Mouse (Mus musculus) heart, postnatal 14 days (tissue): ENCODE measurements around the gene Elp4. TPM values are rescaled to one million over a fixed set of nuclear protein-coding genes. Genes with fewer than 3 reads are reported as not detected.

ENCODE experiments used
- DNase-seq, 2 experiments: peaks; one replicate each; pipeline ENCODE4 v3.0.0; 2021 to 2022
- intact Hi-C: fragments of 180-260 bp; cut with DNase I; formaldehyde crosslinking; loops from one replicate; pipeline ENCODE4 v1.15.1; 2025
- total RNA-seq, 2 experiments: library from RNA; stranded (reverse); gene quantifications; 2 replicates each; pipeline ENCODE4 v1.2.3; 2021

The Elp4 gene
- total RNA-seq, 2 experiments from 2014 or later = 12.3 to 12.4 TPM

DNA sequence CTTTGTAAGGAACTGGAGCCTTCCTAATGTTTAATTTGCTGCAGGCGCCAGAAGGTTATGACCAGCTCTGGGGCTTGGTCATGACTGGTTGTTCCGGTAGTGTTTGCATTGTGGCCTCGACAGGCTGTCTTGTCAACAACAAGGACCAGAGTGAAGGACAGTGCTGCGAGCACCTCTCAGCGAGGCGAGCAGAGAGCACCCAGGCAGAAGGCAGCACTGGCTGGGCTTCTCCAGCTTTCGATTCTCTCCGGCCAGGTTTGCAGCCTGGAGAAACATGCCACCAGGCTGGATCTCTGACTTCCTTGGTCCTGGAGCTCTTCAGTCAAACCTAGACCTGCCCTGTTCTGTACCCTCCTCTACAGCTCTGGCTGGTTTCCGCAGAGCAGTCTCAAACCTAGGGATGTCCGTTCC lies 241.3 kb downstream of the Elp4 start:
- intact Hi-C loops = no loop called here
- no peak for DNase-seq

GRCm38 (mm10) chr2:105662606-105663005 lies 241.8 kb downstream of the Elp4 start:
- DNase-seq = no peak
- intact Hi-C loops = no loop called here

DNA sequence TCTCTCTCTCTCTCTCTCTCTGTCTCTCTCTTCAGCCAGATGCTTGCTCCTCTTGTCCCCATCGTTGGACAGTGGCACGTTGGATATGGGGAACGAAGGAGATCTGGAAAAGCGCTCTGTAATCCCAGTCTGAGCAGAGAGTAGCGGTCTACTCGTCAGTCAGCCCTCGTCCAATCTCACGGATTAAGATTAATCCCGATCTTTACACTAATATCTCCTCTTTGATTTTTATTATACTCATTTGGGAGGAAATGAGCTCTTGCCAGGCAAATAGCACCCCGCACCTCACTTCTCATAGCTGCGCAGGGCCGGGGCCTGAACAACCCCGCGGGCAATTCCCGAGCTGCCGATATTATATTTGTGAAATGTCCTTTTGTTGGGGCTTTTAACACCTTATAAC lies 242.2 kb downstream of the Elp4 start:
- no peak for DNase-seq
- intact Hi-C loops = no loop called here

GRCm38 (mm10) chr2:105661623-105662066 lies 242.7 kb downstream of the Elp4 start:
- intact Hi-C loops = no loop called here
- DNase-seq = no peak

DNA sequence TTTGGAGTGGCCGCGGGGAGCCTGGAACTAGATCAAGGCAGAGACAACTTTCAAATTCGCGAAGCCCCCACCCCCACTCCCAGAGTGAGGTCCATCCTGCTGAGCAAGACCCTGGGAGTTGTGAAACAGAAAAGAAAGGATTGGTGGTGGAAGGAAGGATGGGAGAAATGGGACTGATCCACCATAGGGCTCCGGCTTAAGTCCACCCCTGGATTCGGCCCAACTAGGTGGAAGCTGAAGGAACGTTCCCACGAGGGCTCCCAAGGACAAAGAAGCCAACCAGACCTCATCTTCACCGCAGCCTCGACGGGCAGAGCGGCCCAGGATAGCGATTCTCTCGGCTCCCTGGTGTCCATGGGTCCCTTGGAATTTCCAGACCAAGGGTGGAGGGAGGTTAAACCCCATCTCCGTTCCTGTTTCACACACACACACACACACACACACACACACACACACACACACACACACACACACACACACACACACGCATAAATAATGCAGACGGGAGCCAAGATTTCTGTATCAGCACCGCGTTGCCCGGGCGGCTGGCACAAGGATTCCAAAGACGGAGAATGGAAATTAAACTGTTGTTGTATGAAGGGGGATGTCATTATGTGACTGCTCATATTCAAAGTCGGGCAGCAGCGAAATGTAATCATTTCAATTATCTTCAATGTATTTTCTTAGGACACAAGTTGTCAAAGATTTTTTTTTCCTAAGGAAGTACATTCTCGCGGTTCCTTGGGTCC lies 243.3 kb downstream of the Elp4 start:
- intact Hi-C loops = no loop called here
- DNase-seq = no peak

DNA sequence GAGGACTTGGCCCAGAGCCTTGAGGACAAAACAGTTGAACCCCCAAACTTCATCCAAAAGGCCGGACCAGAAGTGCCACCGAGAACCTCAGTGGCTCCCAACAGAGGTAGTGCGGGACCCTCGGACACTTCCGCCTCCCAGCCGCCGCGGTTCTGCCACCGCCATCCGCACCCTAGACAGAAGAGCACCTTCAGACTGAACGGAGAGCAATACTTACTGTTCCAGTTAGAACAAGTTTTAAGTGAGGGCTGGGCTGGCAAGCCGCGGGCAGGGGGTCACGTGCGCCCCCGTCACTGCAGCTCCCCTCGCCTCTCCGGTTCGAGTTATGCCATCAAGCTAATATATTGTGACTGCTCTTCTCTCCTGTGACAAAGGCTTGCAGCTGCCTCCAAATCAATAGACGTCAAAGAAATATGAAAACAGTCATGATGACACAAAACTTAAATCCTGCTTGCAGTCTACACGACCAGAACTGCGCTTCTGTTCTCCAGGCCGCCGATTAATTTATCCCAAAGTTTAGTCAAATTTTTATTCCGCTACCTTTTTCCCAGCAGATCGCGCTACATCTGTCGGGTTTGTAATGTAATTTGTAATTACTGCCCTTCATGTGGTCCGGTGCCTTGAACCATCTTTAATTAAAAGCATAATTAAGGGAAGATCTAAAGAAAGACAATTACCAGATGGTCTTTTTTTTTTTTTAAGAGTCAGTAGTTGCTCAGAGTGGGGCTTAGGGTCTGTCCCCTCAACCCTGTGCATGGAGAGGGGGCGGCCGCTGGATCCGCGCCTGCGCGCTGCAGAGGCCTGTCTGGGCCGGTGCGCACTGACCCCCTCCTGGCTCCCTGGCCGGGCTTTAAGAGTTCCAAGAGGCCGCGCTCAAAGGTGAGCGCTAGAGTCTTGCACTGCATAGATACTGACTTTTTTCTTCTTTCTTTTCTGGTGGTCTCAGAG lies 244.2 kb downstream of the Elp4 start:
- DNase-seq = no peak
- intact Hi-C loops = no loop called here

DNA sequence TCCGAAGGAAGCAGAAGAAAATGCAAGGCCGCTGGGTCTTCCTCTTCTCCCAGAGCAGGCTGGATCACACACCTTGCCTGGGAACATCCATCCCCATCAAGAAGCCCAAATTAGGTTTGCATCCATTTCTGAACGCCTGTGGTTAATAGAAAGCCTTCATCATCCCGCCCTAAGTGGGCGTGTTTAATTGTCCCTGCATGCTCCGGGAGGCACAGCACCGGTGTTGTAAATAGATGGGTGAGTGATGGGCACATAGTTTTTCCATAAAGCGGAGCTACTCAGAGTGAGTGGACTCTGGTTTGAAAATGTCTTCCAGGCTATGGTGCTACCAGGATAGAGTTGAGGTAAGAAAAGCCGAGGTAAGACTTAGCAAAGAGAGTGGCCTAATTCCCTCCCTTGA lies 245.0 kb downstream of the Elp4 start:
- intact Hi-C loops = no loop called here
- DNase-seq = no peak

GRCm38 (mm10) chr2:105656456-105656855 lies 247.9 kb downstream of the Elp4 start:
- intact Hi-C loops = no loop called here
- DNase-seq = no peak

Other genes starting within 250 kb of the Elp4 start
- gene Pax6, start 235.7 kb downstream of the Elp4 start, total RNA-seq = not detected
- gene Immp1l, start 74 bp upstream of the Elp4 start, total RNA-seq = 10 to 100 TPM; 76.2 to 77.7 TPM
- gene Dnajc24, start 99.0 kb upstream of the Elp4 start, total RNA-seq = 10 to 100 TPM; 10.5 to 15.2 TPM